Mouse (Mus musculus) kidney, adult 2 months (tissue): Measurements from ENCODE around the gene Mapk10.

Experiments used
- CTCF ChIP-seq: fragments of 200-500 bp; conservative IDR thresholded peaks from 2 replicates; pipeline ENCODE4 v1.5.1; 2011; ENCODE audit warnings: low read depth, mild to moderate bottlenecking, control low read depth, low read length, moderate library complexity, mixed read lengths; ENCODE audit not compliant: insufficient read depth, insufficient read length
- POLR2A ChIP-seq: fragments of 200-500 bp; IDR thresholded peaks from one replicate; pipeline ENCODE4 v1.6.1; 2011; ENCODE audit warnings: low read depth, low read length, control low read depth

DNA sequence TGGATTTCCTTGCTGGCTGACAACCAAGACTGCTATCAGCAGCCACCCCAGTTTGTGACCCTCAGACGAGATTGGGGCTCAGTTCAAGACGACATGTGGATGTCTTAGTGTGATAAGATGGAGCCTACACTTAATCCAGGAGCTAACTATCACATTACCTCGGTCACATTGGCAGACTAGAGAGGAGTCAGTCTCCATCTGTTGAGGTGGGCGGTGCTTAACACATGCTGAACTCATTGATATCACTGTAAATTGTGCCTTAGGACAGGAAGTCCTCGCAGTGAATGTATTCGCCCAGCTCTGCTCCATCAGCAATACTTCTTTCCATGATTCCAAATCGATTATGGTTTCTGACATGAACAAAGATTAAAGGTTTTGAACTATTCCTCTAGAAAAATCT is 193.5 kb downstream of the Mapk10 start:
- TF ChIP-seq CTCF: no peak
- TF ChIP-seq POLR2A: no peak
